Mouse (Mus musculus): ENCODE data around the gene Ccng1.
A peak's percentile ranks its signal among the peaks of the same experiment; 100 is the strongest.

Gene Ccng1

GRCm38 (mm10) chr11:40755109-40755627 is at the start of gene Ccng1:
Gene Ccng1, minus strand, starts transcription at chr11:40755311.
- DNase-seq (ENCODE audit: low spot score in 2 of 2), result peak; percentile 88 to 92

- DNase-seq (ENCODE audit: low spot score in 2 of 2), result no peak
Measured at GRCm38 (mm10) chr11:40790307-40790706, 35.2 kb upstream of the Ccng1 start.

- DNase-seq (ENCODE audit: low spot score in 2 of 2), result no peak
Measured at GRCm38 (mm10) chr11:40789701-40790100, 34.6 kb upstream of the Ccng1 start.

- DNase-seq (ENCODE audit: low spot score in 2 of 2), result no peak
Measured at GRCm38 (mm10) chr11:40786900-40787299, 31.8 kb upstream of the Ccng1 start.

- DNase-seq (ENCODE audit: low spot score in 2 of 2), result no peak
Measured at GRCm38 (mm10) chr11:40784326-40784725, 29.2 kb upstream of the Ccng1 start.

GRCm38 (mm10) chr11:40783346-40783745 is 28.2 kb upstream of the Ccng1 start:
- DNase-seq (ENCODE audit: low spot score in 2 of 2), result no peak

GRCm38 (mm10) chr11:40781857-40782256 is 26.7 kb upstream of the Ccng1 start:
- no peak for DNase-seq (ENCODE audit: low spot score in 2 of 2)

GRCm38 (mm10) chr11:40775315-40776269 is 20.5 kb upstream of the Ccng1 start:
- no peak for DNase-seq (ENCODE audit: low spot score in 2 of 2)

GRCm38 (mm10) chr11:40764690-40765089 is 9.6 kb upstream of the Ccng1 start:
- no peak for DNase-seq (ENCODE audit: low spot score in 2 of 2)

GRCm38 (mm10) chr11:40763395-40763794 is 8.3 kb upstream of the Ccng1 start:
- no peak for DNase-seq (ENCODE audit: low spot score in 2 of 2)

GRCm38 (mm10) chr11:40759896-40760295 is 4.8 kb upstream of the Ccng1 start:
- no peak for DNase-seq (ENCODE audit: low spot score in 2 of 2)

- no peak for DNase-seq (ENCODE audit: low spot score in 2 of 2)
Measured at GRCm38 (mm10) chr11:40755968-40756367, 857 bp upstream of the Ccng1 start.

GRCm38 (mm10) chr11:40754664-40755107 is 425 bp downstream of the Ccng1 start:
- peak in 1 of 2 experiments; percentile 59 for DNase-seq (ENCODE audit: low spot score in 2 of 2)

GRCm38 (mm10) chr11:40753836-40754235 is 1.3 kb downstream of the Ccng1 start:
- no peak for DNase-seq (ENCODE audit: low spot score in 2 of 2)

- no peak for DNase-seq (ENCODE audit: low spot score in 2 of 2)
Measured at GRCm38 (mm10) chr11:40747716-40748115, 7.4 kb downstream of the Ccng1 start.

GRCm38 (mm10) chr11:40746361-40746760 is 8.8 kb downstream of the Ccng1 start:
- no peak for DNase-seq (ENCODE audit: low spot score in 2 of 2)

GRCm38 (mm10) chr11:40744348-40744747 is 10.8 kb downstream of the Ccng1 start:
- no peak for DNase-seq (ENCODE audit: low spot score in 2 of 2)

- DNase-seq (ENCODE audit: low spot score in 2 of 2), result no peak
Measured at GRCm38 (mm10) chr11:40741605-40742262, 13.4 kb downstream of the Ccng1 start.

- no peak for DNase-seq (ENCODE audit: low spot score in 2 of 2)
Measured at GRCm38 (mm10) chr11:40737369-40737768, 17.7 kb downstream of the Ccng1 start.

GRCm38 (mm10) chr11:40734251-40734752 is 20.8 kb downstream of the Ccng1 start:
- no peak for DNase-seq (ENCODE audit: low spot score in 2 of 2)

GRCm38 (mm10) chr11:40733339-40734174 is 21.6 kb downstream of the Ccng1 start, which contains the start of the genes Hmmr and Nudcd2:
Gene Hmmr, minus strand, starts transcription at chr11:40733422.
Gene Nudcd2, plus strand, starts transcription at chr11:40733667.
- peak; percentile 89 to 92 for DNase-seq (ENCODE audit: low spot score in 2 of 2)

All from urinary bladder, postnatal 4 days (tissue).